Mouse (Mus musculus): Measurements from ENCODE around the gene Oaf. TPM values are rescaled to one million over a fixed set of nuclear protein-coding genes. Genes with fewer than 3 reads are reported as not detected.

The Oaf gene
- total and polyA plus RNA-seq, 3 experiments: 57.6 to 137 TPM; not detected in 1

- Histone ChIP-seq H3K9me3 (replicated peaks; ENCODE audit: insufficient read depth, low read length) (no peaks in the 10 kb centered on the region), H3K36me3 (ENCODE audit: control insufficient read depth in 1 of 2, insufficient read depth in 2 of 2, low read length in 2 of 2) (peaks cover 0 to 53% of the 10 kb centered on the region in 2 experiments; a peak in 2 of 4 replicates), H3K4me3 (ENCODE audit: control insufficient read depth in 1 of 2, insufficient read depth in 1 of 2, low read depth in 2 of 2, low read length in 2 of 2) (peak overlapping the region; percentile 34 to 38), H3K4me1 (ENCODE audit: control insufficient read depth in 1 of 2, insufficient read depth in 2 of 2, low read length in 2 of 2) (peaks cover 19 to 53% of the 10 kb centered on the region in 2 experiments), H3K27me3 (ENCODE audit: control insufficient read depth in 1 of 2, insufficient read depth in 2 of 2, low read length in 2 of 2) (no peaks in the 10 kb centered on the region), H3K9ac (ENCODE audit: control insufficient read depth, low read depth, low read length, poor library complexity, severe bottlenecking) (peak overlapping the region; percentile 61), H3K27ac (ENCODE audit: control insufficient read depth, low read depth, low read length) (peak overlapping the region; percentile 93), H3K79me2 (ENCODE audit: control insufficient read depth, insufficient read depth, low read length, poor library complexity) (peaks cover 25% of the 10 kb centered on the region)
- TF ChIP-seq E2F4 (IDR thresholded peaks at IDR 0.05; ENCODE audit: borderline replicate concordance, low read depth, low read length): no peak
- TF ChIP-seq TAL1 (IDR thresholded peaks at IDR 0.05; ENCODE audit: low read length): 0 out of 2 replicates have a peak, but pooled peaks have one; percentile 13
- no peak for TF ChIP-seq BHLHE40 (IDR thresholded peaks at IDR 0.05; ENCODE audit: borderline replicate concordance, low read depth, low read length)
- peak; percentile 41 for TF ChIP-seq ZNF384 (IDR thresholded peaks at IDR 0.05; ENCODE audit: low read depth, low read length)
- peak; percentile 80 for TF ChIP-seq CHD1 (IDR thresholded peaks at IDR 0.05; ENCODE audit: low read depth, low read length)
- DNase-seq (ENCODE audit: low read depth, low spot score): no peak
These were observed 2.3 kb upstream of the Oaf start for GRCm38 (mm10) chr9:43241970-43242369.

GRCm38 (mm10) chr9:43241291-43241690 lies 1.6 kb upstream of the Oaf start:
- Histone ChIP-seq H3K4me1 (ENCODE audit: control insufficient read depth in 1 of 2, insufficient read depth in 2 of 2, low read length in 2 of 2) (peaks cover 20 to 60% of the 10 kb centered on the region in 2 experiments), H3K79me2 (ENCODE audit: control insufficient read depth, insufficient read depth, low read length, poor library complexity) (peaks cover 32% of the 10 kb centered on the region), H3K27me3 (ENCODE audit: control insufficient read depth in 1 of 2, insufficient read depth in 2 of 2, low read length in 2 of 2) (no peaks in the 10 kb centered on the region), H3K27ac (ENCODE audit: control insufficient read depth, low read depth, low read length) (peak overlapping the region; percentile 93), H3K9me3 (replicated peaks; ENCODE audit: insufficient read depth, low read length) (no peaks in the 10 kb centered on the region), H3K4me3 (ENCODE audit: control insufficient read depth in 1 of 2, insufficient read depth in 1 of 2, low read depth in 2 of 2, low read length in 2 of 2) (peak overlapping the region; percentile 34 to 38; a peak in 2 of 4 replicates), H3K36me3 (ENCODE audit: control insufficient read depth in 1 of 2, insufficient read depth in 2 of 2, low read length in 2 of 2) (peaks cover 0 to 58% of the 10 kb centered on the region in 2 experiments; a peak in 2 of 4 replicates), H3K9ac (ENCODE audit: control insufficient read depth, low read depth, low read length, poor library complexity, severe bottlenecking) (peak overlapping the region; percentile 61)
- peak; percentile 46 for DNase-seq (ENCODE audit: low read depth, low spot score)
- TF ChIP-seq POLR2AphosphoS5 (IDR thresholded peaks at IDR 0.05; ENCODE audit: borderline replicate concordance, low read depth, low read length) (no peak), TCF12 (IDR thresholded peaks at IDR 0.05; ENCODE audit: low read depth, low read length) (0 out of 2 replicates have a peak, but pooled peaks have one; percentile 9), GATA1 (IDR thresholded peaks at IDR 0.05; ENCODE audit: low read depth, low read length) (0 out of 2 replicates have a peak, but pooled peaks have one; percentile 29), POLR2A (IDR thresholded peaks at IDR 0.05; ENCODE audit: control insufficient read depth in 1 of 2, insufficient read depth in 1 of 2, low read depth in 1 of 2, low read length in 2 of 2, poor library complexity in 1 of 2) (no peak), MYB (IDR thresholded peaks at IDR 0.05; ENCODE audit: low read depth, low read length) (no peak), RAD21 (IDR thresholded peaks at IDR 0.05; ENCODE audit: low read depth, low read length) (no peak), MYC (IDR thresholded peaks at IDR 0.05; ENCODE audit: low read depth, low read length) (no peak), MXI1 (IDR thresholded peaks at IDR 0.05; ENCODE audit: low read depth, low read length) (no peak), ZNF384 (IDR thresholded peaks at IDR 0.05; ENCODE audit: low read depth, low read length) (no peak), EP300 (IDR thresholded peaks at IDR 0.05; ENCODE audit: low read depth in 1 of 2, low read length in 2 of 2) (0 out of 4 replicates have a peak, but pooled peaks have one; percentile 6 to 10), RCOR1 (IDR thresholded peaks at IDR 0.05; ENCODE audit: low read depth, low read length) (peak; percentile 29; the same call in 1 of the 2 replicates), HCFC1 (IDR thresholded peaks at IDR 0.05; ENCODE audit: low read depth, low read length) (no peak), SIN3A (IDR thresholded peaks at IDR 0.05; ENCODE audit: low read length) (peak; percentile 32; the same call in 1 of the 2 replicates)

Measured in MEL (cell line).